Mouse (Mus musculus) stomach, postnatal 0 days (tissue): ENCODE results near the gene Deup1.

ENCODE experiments used
- CTCF ChIP-seq: IDR thresholded peaks from 2 replicates; pipeline ENCODE4 v1.5.1; 2016; ENCODE audit warnings: antibody characterized with exemption, low read depth, mild to moderate bottlenecking, moderate library complexity
- EP300 ChIP-seq: optimal IDR thresholded peaks from 2 replicates; pipeline ENCODE3; 2016; ENCODE audit warnings: antibody characterized with exemption

DNA sequence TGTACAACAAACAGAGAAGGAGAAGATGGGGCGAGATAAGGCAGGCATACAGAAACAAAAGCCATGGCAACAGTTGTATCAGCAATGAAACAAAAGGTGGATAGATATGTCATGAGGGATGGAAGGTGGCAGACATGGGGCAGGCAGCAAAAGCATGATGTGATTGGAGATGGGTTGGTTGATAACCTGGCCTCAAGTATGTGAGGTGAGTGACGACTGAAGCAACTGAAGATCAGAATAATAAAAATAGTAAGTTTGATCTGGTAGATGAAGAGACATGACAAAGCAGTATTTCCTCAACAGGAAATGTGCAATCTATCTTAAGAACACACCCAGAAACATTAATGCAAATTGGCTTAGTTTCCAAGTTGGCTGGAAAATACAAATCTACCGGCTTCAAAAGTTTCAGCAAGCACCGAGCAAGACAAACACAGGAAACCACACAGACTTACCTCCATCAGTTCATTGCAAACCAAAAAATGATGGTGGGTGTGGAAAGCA is 77.2 kb downstream of the Deup1 start:
- TF ChIP-seq CTCF (no peak), EP300 (no peak)
